Mouse (Mus musculus) mouse embryonic stem cell (cell line): Measurements from ENCODE around the gene C130073F10Rik.
"Not testable (repeated sequence)": the region's sequence is repeated elsewhere in the genome, so short reads cannot be mapped to it uniquely, and the experiment has no call there.

ENCODE experiments used
- in situ Hi-C, 2 experiments: fragments of 300-500 bp; cut with MboI; formaldehyde crosslinking; loops; 1 replicate in 1 of 2; 3 replicates in 1 of 2; pipeline ENCODE4 v1.14.3; 2019 to 2020; ENCODE audit warnings: low sequenced_read_pairs in 2 of 2, low pct_unique_long_range_greater_than_20kb in 1 of 2, mixed read lengths in 1 of 2; ENCODE audit not compliant: unreplicated experiment in 1 of 2

Gene C130073F10Rik

DNA sequence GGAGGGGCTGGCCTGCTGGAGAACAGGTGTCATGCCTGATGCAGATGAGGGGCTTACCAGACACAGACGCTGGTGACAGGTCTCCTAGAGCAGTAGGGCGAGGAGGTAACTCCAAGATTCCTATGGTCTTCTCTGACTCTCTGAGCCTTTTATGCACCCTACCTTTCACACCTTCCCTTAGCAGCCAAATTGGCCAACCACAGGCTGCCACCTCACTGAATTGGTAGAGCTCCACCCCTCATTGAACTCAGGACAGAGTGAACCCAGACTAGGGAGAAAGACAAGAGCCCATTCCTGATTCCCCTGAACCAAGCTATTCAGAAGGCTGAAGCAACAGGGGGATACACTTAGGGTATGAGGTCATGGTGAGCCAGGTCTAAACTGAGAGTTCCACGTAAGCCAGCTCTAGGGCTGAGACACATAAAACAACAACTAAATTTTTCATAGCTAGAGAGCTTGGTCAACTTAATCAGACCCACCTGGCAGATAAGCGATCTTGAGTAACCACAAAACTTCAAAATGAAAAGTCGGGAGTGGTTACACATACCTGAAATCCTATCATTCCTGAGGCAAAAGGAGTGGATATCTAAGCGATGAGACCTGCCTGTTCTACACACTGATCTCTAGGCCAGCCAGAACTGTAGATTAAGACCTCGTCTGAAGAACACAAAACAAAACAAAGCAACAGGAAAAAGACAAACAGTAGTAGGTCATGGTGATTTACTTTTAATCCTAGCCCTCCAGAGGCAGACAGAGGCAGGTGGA lies at the start of gene C130073F10Rik:
Gene C130073F10Rik, minus strand, starts transcription at position 134 of the 765 bp plus-strand sequence.
- in situ Hi-C loops = loop anchor here in 1 of 2 experiments (25.0 kb wide), 1 partner anchor 532 kb away; no protein-coding TSS in a partner anchor

DNA sequence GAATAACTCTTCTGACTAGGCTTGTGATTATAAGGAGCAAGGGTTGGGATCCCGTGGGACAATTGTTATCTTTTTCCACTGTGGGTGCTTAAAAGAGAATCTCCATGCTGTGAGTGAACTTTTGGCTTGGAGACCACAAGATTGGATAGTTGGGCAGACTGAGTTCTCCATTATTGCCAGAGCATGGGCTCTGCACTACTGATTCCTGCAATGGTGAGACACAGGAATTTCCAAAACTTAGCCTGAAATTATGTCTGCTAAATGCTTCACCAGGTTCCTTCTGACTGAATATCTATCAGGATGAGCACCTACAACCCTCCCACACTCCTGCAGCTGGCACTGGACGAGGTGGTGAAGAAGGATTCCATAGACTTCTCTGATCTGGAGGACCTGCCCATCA lies 46.5 kb upstream of the C130073F10Rik start, which contains the start of gene Gm12794:
Gene Gm12794, plus strand, starts transcription at position 301 of the 400 bp plus-strand sequence.
- in situ Hi-C loops = not testable (repeated sequence)

DNA sequence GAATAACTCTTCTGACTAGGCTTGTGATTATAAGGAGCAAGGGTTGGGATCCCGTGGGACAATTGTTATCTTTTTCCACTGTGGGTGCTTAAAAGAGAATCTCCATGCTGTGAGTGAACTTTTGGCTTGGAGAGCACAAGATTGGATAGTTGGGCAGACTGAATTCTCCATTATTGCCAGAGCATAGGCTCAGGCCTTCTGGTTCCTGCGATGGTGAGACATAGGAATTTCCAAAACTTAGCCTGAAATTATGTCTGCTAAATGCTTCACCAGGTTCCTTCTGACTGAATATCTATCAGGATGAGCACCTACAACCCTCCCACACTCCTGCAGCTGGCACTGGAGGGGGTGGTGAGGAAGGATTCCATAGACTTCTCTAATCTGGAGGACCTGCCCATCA lies 15.2 kb upstream of the C130073F10Rik start, which contains the start of gene Gm12800:
Gene Gm12800, plus strand, starts transcription at position 301 of the 400 bp plus-strand sequence.
- in situ Hi-C loops = not testable (repeated sequence)

DNA sequence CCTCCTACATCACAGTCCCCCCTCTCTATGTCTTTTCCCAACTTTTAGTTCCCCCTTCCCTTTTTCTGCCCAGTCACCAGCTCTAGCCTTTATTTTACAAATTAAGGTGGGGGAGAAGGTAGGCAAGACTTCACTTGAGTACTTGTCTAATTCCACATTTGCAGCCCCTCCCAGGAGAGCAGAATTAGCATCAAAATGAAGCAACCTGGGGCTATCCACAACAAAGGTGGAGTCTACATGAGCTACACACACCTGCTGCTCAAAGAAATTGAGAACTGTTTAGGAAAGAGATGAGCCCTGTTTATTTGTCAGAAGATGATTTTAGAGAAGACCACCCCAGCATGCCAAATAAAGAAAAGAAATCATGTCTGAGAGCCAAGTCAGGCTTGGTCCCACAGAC lies 4.2 kb downstream of the C130073F10Rik start:
- in situ Hi-C loops = loop anchor here in 1 of 2 experiments (25.0 kb wide), 1 partner anchor 527 kb away; no protein-coding TSS in a partner anchor

DNA sequence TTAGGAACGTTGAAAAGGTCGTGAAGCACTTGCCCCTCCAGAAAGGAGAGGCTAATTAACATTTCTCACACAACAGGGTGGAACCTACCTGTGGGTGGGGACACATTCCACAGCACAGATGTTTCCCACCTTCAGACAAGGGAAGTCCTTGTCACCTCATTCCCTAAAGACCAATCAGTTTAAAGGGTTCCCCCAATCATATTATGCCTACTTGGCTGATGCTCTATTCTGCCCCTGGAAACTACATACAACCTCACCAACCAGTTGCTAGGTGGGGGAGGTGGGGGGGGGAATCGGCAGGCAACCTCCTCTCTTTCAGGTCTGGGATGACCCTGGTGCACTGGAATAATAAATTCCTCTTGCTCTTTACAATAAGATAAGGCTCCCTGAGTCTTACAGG lies 9.9 kb downstream of the C130073F10Rik start:
- in situ Hi-C loops = loop anchor here in 1 of 2 experiments (25.0 kb wide), 1 partner anchor 521 kb away; no protein-coding TSS in a partner anchor

DNA sequence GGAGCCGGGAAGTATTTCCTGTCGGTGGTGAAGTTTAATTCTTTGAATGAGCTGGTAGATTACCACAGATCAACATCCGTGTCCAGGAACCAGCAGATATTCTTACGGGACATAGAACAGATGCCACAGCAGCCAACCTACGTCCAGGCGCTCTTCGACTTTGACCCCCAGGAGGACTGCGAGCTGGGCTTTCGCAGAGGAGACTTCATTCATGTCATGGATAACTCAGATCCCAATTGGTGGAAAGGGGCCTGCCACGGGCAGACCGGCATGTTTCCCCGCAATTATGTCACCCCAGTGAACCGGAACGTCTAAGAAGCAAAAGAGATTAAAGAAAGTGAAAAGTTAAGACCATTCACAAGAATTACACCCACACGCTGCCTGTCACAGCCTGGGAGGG lies 17.9 kb downstream of the C130073F10Rik start:
- in situ Hi-C loops = loop anchor here in 1 of 2 experiments (25.0 kb wide), 1 partner anchor 513 kb away; no protein-coding TSS in a partner anchor

DNA sequence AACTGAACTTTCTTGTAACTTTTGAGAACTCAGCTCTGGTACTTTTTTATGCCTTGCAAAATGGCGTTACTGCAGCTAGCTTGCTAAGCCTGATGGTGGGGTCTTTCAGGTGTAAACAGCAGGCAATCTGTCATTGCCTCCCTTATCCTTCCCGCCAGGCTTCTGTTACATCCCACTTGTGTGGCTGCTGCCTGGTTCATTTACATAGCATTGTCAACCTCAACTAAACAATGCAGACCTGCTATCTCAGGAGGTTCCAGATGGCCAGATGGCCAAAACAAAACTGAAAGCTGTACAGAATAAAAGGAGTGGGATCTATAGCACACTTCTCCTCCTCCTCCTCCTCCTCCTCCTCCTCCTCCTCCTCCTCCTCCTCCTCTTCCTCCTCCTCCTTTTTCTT lies 21.6 kb downstream of the C130073F10Rik start:
- in situ Hi-C loops = not testable (repeated sequence)

DNA sequence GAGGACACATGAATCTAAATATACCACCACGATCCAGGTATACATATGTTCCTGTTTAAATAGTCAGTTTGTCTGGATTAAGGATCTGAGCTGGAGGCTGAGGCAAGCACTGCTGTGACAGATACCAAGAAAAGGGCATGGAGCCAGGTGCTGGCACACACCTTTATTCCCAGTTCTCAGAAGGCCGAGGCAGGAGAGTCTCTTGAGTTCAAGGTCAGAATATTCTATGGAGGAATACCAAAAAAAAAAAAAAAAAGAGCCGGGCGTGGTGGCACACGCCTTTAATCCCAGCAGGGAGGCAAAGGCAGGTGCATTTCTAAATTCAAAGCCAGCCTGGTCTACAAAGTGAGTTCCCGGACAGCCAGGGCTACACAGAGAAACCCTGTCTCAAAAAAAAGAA lies 31.3 kb downstream of the C130073F10Rik start:
- in situ Hi-C loops = loop anchor here in 1 of 2 experiments (5.0 kb wide), 1 partner anchor 135 kb away; no protein-coding TSS in a partner anchor

DNA sequence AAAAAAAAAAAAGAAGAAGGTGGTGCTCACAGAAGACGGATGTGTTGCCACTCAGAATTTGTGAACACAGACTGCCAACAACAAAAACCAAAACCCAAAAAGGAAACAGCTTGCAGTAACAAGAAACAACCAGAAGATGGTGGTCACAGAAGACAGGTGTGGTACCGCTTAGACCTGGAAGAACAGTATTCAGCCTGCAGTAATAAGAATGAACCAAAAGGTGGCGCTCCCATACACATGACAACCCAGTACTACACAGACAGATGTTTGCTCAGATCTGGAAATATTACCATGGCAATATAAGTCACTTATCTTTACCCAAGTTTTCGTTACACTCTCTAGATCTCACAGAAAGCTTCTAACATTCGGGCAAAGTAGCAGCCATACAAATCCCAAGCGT lies 32.7 kb downstream of the C130073F10Rik start:
- in situ Hi-C loops = loop anchor here in 1 of 2 experiments (5.0 kb wide), 1 partner anchor 136 kb away; no protein-coding TSS in a partner anchor

DNA sequence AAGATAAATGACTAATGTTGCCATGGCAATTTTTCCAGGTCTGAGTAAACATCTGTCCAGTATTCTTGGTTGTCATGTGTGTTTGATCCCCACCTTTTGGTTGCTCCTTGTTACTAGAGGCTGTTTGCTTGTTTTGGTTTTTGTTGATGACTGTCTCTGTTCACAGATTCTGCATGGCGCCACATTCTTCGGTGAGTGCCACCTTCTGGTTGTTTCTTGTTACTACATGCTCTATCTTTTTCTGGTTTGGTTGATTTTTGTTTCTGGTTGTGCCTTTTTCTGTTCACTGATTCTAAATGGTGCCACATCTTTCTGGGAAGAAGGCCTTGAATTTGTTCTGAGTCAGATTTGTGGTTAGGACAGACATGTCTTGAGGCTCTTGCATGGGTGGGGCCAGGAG lies 42.7 kb downstream of the C130073F10Rik start:
- in situ Hi-C loops = loop anchor here in 1 of 2 experiments (10.0 kb wide), 1 partner anchor 144 kb away; no protein-coding TSS in a partner anchor

DNA sequence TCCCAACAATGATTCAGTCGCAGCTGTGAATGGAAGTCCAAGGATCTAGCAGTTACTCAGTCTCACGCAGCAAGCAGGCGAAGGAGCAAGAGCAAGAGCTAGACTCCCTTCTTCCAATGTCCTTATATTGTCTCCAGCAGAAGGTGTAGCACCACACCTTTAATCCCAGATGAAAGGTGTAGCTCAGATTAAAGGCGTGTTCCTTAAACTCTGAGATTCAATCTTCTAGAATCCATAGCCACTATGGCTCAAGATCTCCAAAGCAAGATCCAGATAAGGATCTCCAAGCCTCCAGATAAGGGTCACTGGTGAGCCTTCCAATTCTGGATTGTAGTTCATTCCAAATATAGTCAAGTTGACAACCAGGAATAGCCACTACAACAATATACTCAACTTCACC lies 49.7 kb downstream of the C130073F10Rik start, which contains the start of gene B020004J07Rik:
Gene B020004J07Rik, minus strand, starts transcription at position 101 of the 400 bp plus-strand sequence.
- in situ Hi-C loops = not testable (repeated sequence)
